Mouse (Mus musculus): Measurements from ENCODE around the gene Tuba8.

Tuba8 gene

GRCm38 (mm10) chr6:121226744-121227143, 16.2 kb downstream of the Tuba8 start:
- DNase-seq (ENCODE audit: low read depth, low spot score) = no peak

DNA sequence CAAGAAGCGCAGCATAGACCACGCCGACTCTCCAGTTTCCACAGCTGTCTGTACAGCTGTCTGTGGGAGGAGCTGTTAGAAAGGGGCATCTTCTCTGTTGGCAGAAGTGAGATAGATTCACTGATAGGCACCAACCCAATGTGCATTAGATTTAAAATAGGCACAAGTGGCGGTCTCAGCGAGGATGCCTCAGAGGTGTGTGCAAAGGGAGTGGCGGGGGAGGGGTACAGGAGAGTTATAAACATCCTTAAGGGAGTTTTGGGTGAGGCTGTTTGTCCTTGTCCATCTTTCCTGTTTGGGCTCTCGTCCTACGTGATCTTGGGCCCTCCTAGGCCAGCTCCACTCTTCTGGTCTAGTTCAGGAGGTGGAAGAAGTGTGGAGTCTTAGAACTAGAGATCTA, 17.9 kb downstream of the Tuba8 start:
- no peak for DNase-seq (ENCODE audit: low read depth, low spot score)

DNA sequence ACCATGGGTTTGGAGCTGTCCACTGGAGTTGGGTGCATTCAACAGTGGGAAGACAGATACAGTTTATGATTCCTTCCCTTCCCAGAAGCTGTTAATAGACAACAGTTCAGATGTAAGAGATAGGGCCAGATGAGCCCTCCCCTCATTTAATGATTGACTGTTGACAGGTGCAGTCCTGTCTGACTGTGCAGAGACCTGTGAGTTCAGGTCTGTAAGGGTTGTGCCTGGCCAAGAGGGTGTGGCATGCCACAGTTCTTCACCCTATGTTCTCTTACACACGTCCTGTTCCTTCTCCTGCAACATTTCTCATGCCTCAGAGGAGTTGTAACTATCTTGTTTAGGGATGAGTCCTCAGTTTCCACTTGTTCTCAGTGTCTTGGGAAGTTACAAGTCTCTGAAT, 22.2 kb downstream of the Tuba8 start:
- DNase-seq (ENCODE audit: low read depth, low spot score) = no peak

DNA sequence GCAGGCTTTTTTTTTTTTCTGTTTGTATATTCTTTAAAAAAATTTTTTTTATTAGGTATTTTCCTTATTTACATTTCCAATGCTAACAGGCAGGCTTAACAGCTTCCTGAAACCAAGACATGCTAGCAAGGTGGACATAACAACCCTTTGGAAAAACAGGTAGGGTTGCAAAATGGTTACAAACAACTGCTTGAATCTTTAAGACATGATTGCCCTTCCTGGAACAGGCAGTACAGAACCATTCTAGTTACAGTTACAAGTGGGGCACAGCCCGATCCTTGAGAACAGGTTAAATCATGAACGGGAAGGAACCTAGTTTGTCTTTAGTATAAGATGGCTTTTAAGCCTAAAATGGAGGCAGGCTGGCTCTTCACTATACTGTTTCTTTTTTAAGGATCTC, 25.9 kb downstream of the Tuba8 start:
- DNase-seq (ENCODE audit: low read depth, low spot score) = no peak

DNA sequence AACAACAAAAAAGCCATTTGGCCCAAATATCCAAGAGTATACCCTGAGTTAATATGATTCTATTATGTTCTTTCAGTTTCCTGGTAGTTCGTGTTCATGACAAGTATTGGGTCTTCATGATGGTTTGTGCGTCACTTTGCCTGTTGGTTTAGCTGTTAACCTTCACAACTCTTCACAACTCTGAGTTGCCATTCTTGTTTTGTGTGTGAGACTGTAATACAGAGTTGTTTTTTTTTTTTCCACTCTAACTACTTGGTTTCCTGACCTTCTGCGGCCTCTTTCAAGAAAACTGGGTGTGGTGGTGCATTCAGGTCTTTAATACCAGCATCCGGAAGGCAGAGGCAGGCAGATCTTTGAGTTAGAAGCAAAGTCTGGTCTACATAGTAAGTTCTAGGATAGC, 27.7 kb downstream of the Tuba8 start:
- DNase-seq (ENCODE audit: low read depth, low spot score) = no peak

GRCm38 (mm10) chr6:121241780-121242179, 31.3 kb downstream of the Tuba8 start:
- DNase-seq (ENCODE audit: low read depth, low spot score) = no peak

GRCm38 (mm10) chr6:121243161-121243560, 32.7 kb downstream of the Tuba8 start:
- no peak for DNase-seq (ENCODE audit: low read depth, low spot score)

GRCm38 (mm10) chr6:121245127-121246036, 34.9 kb downstream of the Tuba8 start, which contains the start of gene Usp18:
Gene Usp18 (plus strand): TSS chr6:121245906.
- DNase-seq (ENCODE audit: low read depth, low spot score) = peak; percentile 69

DNA sequence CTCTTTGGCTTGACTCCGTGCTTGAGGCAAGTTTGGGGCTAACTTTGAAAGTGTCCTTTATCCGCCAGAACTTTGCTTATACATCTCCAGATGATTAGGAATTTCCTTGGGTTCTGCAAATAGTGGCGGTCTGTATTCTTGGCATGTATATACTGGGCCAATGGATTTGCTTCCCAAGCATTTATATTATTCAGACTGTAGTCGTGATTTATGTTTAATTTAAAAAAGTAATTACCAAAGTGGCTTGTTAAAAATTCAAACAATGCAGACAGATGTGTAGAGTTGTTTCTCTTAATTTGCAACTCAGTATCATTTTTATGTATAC, 35.5 kb downstream of the Tuba8 start:
- no peak for DNase-seq (ENCODE audit: low read depth, low spot score)

DNA sequence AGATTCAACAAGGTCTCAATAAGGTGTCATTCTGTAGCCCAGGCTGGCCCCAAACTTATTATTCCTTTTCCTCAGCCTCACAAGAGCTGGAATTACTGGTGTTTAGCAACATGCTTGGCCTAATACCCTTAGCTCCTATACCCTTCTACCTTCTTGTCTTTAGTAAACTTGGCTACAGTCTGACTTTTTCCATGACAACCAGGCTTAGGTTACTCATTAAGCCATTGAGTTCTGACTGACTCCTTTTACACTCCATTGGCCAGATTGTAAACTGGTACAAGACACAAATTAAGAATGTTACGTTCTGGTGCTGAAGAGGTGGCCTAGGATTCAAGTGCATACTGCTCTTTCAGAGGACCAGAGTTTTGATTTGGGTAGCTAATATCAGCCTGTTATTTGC, 39.9 kb downstream of the Tuba8 start:
- no peak for DNase-seq (ENCODE audit: low read depth, low spot score)

- DNase-seq (ENCODE audit: low read depth, low spot score) = no peak
Measured at GRCm38 (mm10) chr6:121251256-121251655, 40.8 kb downstream of the Tuba8 start.

DNA sequence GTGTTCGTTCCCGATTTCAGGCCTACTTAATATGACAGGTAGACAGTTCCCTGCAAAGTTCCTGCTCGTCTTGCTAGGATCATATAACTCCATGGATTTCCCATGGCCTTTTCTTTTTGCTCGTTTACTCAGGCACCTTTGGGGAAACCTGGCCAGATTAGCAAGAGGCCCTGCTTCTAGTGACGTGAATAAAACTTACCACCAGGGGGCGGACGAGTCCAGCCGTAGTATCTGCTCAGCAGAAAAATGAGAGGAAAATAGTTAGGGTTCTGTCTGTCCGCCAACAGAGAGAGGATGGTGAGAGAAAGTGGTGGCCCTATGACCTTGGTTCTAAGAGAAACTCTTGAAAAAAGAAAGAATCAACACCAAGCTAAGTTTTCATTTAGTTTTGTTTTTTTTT, 50.1 kb downstream of the Tuba8 start:
- DNase-seq (ENCODE audit: low read depth, low spot score) = peak; percentile 52

- DNase-seq (ENCODE audit: low read depth, low spot score) = no peak
Measured at GRCm38 (mm10) chr6:121261233-121261632, 50.7 kb downstream of the Tuba8 start.

- no peak for DNase-seq (ENCODE audit: low read depth, low spot score)
Measured at GRCm38 (mm10) chr6:121262004-121262403, 51.5 kb downstream of the Tuba8 start.

DNA sequence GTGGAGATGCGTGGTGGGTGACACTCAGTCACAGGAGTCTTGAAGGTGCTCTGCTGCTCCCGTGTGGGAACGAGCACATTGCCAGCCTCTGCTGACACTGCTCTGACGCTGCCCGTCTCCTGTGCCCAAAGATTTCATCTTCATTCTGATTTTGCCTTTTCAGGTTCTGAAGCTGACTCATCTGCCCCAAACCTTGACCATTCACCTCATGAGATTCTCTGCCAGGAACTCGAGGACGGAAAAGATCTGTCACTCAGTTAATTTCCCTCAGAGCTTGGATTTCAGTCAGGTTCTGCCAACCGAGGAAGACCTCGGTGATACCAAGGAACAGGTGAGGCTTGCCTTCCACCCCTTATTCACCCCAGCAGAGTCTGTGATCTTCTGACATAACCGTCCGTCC, 52.0 kb downstream of the Tuba8 start:
- DNase-seq (ENCODE audit: low read depth, low spot score) = no peak

GRCm38 (mm10) chr6:121270156-121270555, 59.7 kb downstream of the Tuba8 start:
- no peak for DNase-seq (ENCODE audit: low read depth, low spot score)

- DNase-seq (ENCODE audit: low read depth, low spot score) = no peak
Measured at GRCm38 (mm10) chr6:121271707-121272074, 61.2 kb downstream of the Tuba8 start.

- DNase-seq (ENCODE audit: low read depth, low spot score) = peak; percentile 87
Measured at GRCm38 (mm10) chr6:121272075-121272800, 61.7 kb downstream of the Tuba8 start.

DNA sequence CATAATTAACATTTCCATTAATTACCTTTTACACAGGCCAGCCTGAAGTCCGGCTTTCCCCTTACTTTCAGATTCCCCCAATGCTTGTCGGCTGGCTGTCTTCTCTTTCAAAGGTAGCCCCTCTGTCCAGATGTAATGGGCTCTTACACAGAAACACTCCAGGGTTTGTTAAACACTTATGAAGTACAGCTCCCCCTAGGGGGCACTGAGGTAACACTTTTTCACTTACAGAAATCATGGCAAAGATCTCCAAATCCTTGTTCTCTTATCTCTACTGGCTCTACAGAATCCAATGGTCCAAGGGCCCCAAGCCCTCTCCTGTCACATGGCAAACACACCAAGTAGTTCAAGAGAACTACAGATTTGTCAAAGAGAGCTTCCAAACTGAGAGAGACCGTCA, 63.9 kb downstream of the Tuba8 start:
- peak; percentile 39 for DNase-seq (ENCODE audit: low read depth, low spot score)
